Mouse (Mus musculus): ENCODE measurements at regions not wholly inside any gene's neighbourhood (a gene's known extent, or its start where the extent isn't known, plus 50 kb on each side); places are given as distances from the start of the nearest gene placed in this dataset.

GRCm38 (mm10) chr6:94919194-94919743, 197.8 kb upstream of the Kbtbd8 start:
- Histone ChIP-seq H3K36me3 (ENCODE audit: control insufficient read depth in 1 of 2, insufficient read depth in 2 of 2, low read length in 2 of 2) (peaks cover 0 to 49% of the 10 kb centered on the region in 2 experiments; a peak in 2 of 4 replicates), H3K9me3 (replicated peaks; ENCODE audit: insufficient read depth, low read length) (no peaks in the 10 kb centered on the region), H3K9ac (ENCODE audit: control insufficient read depth, low read depth, low read length, poor library complexity, severe bottlenecking) (no peak overlapping the region), H3K79me2 (ENCODE audit: control insufficient read depth, insufficient read depth, low read length, poor library complexity) (no peaks in the 10 kb centered on the region), H3K27ac (ENCODE audit: control insufficient read depth, low read depth, low read length) (peak overlapping the region; percentile 52), H3K4me3 (ENCODE audit: control insufficient read depth in 1 of 2, insufficient read depth in 1 of 2, low read depth in 2 of 2, low read length in 2 of 2) (no peak overlapping the region), H3K27me3 (ENCODE audit: control insufficient read depth in 1 of 2, insufficient read depth in 2 of 2, low read length in 2 of 2) (no peaks in the 10 kb centered on the region), H3K4me1 (ENCODE audit: control insufficient read depth in 1 of 2, insufficient read depth in 2 of 2, low read length in 2 of 2) (peaks cover 12 to 56% of the 10 kb centered on the region in 2 experiments)
- TF ChIP-seq MYB (IDR thresholded peaks at IDR 0.05; ENCODE audit: low read depth, low read length) (no peak), ZMIZ1 (IDR thresholded peaks at IDR 0.05; ENCODE audit: low read depth, low read length) (no peak), ZC3H11A (IDR thresholded peaks at IDR 0.05; ENCODE audit: low read depth, low read length) (no peak), USF1 (IDR thresholded peaks at IDR 0.05; ENCODE audit: low read depth, low read length) (peak; percentile 45; the same call in 1 of the 2 replicates), MYC (IDR thresholded peaks at IDR 0.05; ENCODE audit: low read depth, low read length) (no peak), MXI1 (IDR thresholded peaks at IDR 0.05; ENCODE audit: low read depth, low read length) (no peak), RAD21 (IDR thresholded peaks at IDR 0.05; ENCODE audit: low read depth, low read length) (no peak), EP300 (IDR thresholded peaks at IDR 0.05; ENCODE audit: low read depth in 1 of 2, low read length in 2 of 2) (peak; percentile 55 to 65; a peak in 3 of 4 replicates), MAZ (IDR thresholded peaks at IDR 0.05; ENCODE audit: low read depth, low read length) (no peak), E2F4 (IDR thresholded peaks at IDR 0.05; ENCODE audit: borderline replicate concordance, low read depth, low read length) (no peak), HCFC1 (IDR thresholded peaks at IDR 0.05; ENCODE audit: low read depth, low read length) (no peak), JUND (IDR thresholded peaks at IDR 0.05; ENCODE audit: low read depth, low read length) (no peak), TCF12 (IDR thresholded peaks at IDR 0.05; ENCODE audit: low read depth, low read length) (peak; percentile 77), BHLHE40 (IDR thresholded peaks at IDR 0.05; ENCODE audit: borderline replicate concordance, low read depth, low read length) (peak; percentile 51; the same call in 1 of the 2 replicates), GATA1 (IDR thresholded peaks at IDR 0.05; ENCODE audit: low read depth, low read length) (peak; percentile 80), USF2 (IDR thresholded peaks at IDR 0.05; ENCODE audit: borderline replicate concordance in 1 of 2, insufficient read depth in 1 of 2, low read depth in 1 of 2, low read length in 2 of 2) (no peak), MAFK (IDR thresholded peaks at IDR 0.05; ENCODE audit: borderline replicate concordance, low read depth, low read length) (no peak), ETS1 (IDR thresholded peaks at IDR 0.05; ENCODE audit: low read depth, low read length) (peak; percentile 65), MEF2A (IDR thresholded peaks at IDR 0.05; ENCODE audit: extremely low read depth, insufficient replicate concordance, low read depth, low read length, poor library complexity, severe bottlenecking) (no peak), MAX (IDR thresholded peaks at IDR 0.05; ENCODE audit: low read length) (no peak), ZKSCAN1 (IDR thresholded peaks at IDR 0.05; ENCODE audit: low read depth, low read length) (no peak), TAL1 (IDR thresholded peaks at IDR 0.05; ENCODE audit: low read length) (0 out of 2 replicates have a peak, but pooled peaks have one; percentile 19), NRF1 (IDR thresholded peaks at IDR 0.05; ENCODE audit: insufficient read depth, low read depth, low read length, poor library complexity, severe bottlenecking) (no peak), RCOR1 (IDR thresholded peaks at IDR 0.05; ENCODE audit: low read depth, low read length) (peak; percentile 44; the same call in 1 of the 2 replicates), GABPA (IDR thresholded peaks at IDR 0.05; ENCODE audit: low read depth, low read length) (no peak), ELF1 (IDR thresholded peaks at IDR 0.05; ENCODE audit: low read depth, low read length) (no peak), SIN3A (IDR thresholded peaks at IDR 0.05; ENCODE audit: low read length) (no peak), UBTF (IDR thresholded peaks at IDR 0.05; ENCODE audit: borderline replicate concordance, insufficient read depth, low read depth, low read length) (no peak)
- peak; percentile 44 for DNase-seq (ENCODE audit: low read depth, low spot score)
